Mouse (Mus musculus) hindbrain, embryonic 16.5 days (tissue): ENCODE results near the gene Zfhx2. TPM values are rescaled to one million over a fixed set of nuclear protein-coding genes. Genes with fewer than 3 reads are reported as not detected.

Experiments
- ATAC-seq: fragments of 200-750 bp; cut with Nextera tagmentation; 2 replicates; pipeline ENCODE4 v1.8.0; 2017; ENCODE audit warnings: moderate TSS enrichment, moderate library complexity
- H3K27ac ChIP-seq: fragments of 300-500 bp; sonication (generic); 2 replicates; pipeline ENCODE4 v1.5.1; 2014; ENCODE audit warnings: low read depth, mild to moderate bottlenecking, control low read depth, low read length, moderate library complexity
- H3K27me3 ChIP-seq: fragments of 300-500 bp; sonication (generic); replicated peaks from 2 replicates; pipeline ENCODE4 v1.6.1; 2014; ENCODE audit warnings: low read length; ENCODE audit not compliant: control insufficient read depth, insufficient read depth
- H3K36me3 ChIP-seq: fragments of 300-500 bp; sonication (generic); 2 replicates; pipeline ENCODE4 v1.6.1; 2014; ENCODE audit warnings: mild to moderate bottlenecking, low read length, moderate library complexity, mixed read lengths; ENCODE audit not compliant: control insufficient read depth, insufficient read depth
- H3K4me1 ChIP-seq: fragments of 300-500 bp; sonication (generic); 2 replicates; pipeline ENCODE4 v1.6.1; 2014; ENCODE audit warnings: low read depth, low read length; ENCODE audit not compliant: control insufficient read depth, insufficient read depth
- H3K4me2 ChIP-seq: fragments of 300-500 bp; sonication (generic); 2 replicates; pipeline ENCODE4 v1.6.1; 2014; ENCODE audit warnings: mild to moderate bottlenecking, low read length, control low read depth, moderate library complexity
- H3K4me3 ChIP-seq: fragments of 300-500 bp; sonication (generic); 2 replicates; pipeline ENCODE4 v1.5.1; 2014; ENCODE audit warnings: mild to moderate bottlenecking, low read length, control low read depth, moderate library complexity
- H3K9ac ChIP-seq: fragments of 300-500 bp; sonication (generic); 2 replicates; pipeline ENCODE4 v1.6.1; 2014; ENCODE audit warnings: low read depth, mild to moderate bottlenecking, control low read depth, low read length, moderate library complexity
- H3K9me3 ChIP-seq: fragments of 300-500 bp; sonication (generic); 2 replicates; pipeline ENCODE4 v1.6.1; 2014; ENCODE audit warnings: mild to moderate bottlenecking, low read length, moderate library complexity; ENCODE audit not compliant: control insufficient read depth
- WGBS: fragments of 180-500 bp; shearing (Covaris S2); extraction: QIAGEN DNeasy Blood & Tissue Kit; methylation state at CpG from one replicate; pipeline ENCODE4 v1.1.7; 2014; 5-methylcytosine and 5-hydroxymethylcytosine counted together
- polyA plus RNA-seq: library from polyadenylated mRNA; unstranded; fragments of >200 nt; fragmentation: Nextera tagmentation; extraction: Ambion mirVana; gene quantifications from 2 replicates; pipeline ENCODE4 v1.2.1, GENCODE M21; 2015

The Zfhx2 gene
- polyA plus RNA-seq, 1 experiment from 2014 or later = 18.4 TPM

DNA sequence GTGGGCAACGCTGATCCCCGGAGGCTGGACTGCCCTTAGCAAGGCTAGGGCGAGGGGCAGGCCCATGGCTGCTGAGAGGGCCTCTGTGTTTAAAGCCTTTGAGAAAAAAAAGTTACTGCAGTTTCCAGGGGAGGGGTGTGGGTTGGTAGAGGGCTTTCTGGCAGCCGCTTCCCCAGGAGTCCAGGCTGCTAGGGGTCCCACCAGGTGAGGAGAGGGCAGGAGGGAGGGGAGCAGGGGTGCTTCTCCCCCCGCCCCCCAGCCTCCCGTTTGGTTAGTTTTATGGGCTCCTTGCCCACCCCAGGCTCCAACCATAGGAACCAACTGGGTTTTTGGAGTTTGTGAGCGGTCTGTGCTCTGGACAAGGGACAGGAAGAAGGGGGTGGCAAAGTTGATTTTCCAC, 30.3 kb downstream of the Zfhx2 start:
- Histone ChIP-seq H3K4me3 (no peak overlapping the region), H3K4me2 (no peak overlapping the region), H3K27ac (no peak overlapping the region; the same call in 1 of the 2 replicates), H3K4me1 (peaks cover 41% of the 10 kb centered on the region), H3K9me3 (no peaks in the 10 kb centered on the region), H3K9ac (no peak overlapping the region), H3K36me3 (peaks cover 19% of the 10 kb centered on the region), H3K27me3 (no peaks in the 10 kb centered on the region)
- 50% methylated on average over 7 of the region's 7 CpGs for WGBS
- ATAC-seq = peak; percentile 11; the same call in 1 of the 2 replicates

DNA sequence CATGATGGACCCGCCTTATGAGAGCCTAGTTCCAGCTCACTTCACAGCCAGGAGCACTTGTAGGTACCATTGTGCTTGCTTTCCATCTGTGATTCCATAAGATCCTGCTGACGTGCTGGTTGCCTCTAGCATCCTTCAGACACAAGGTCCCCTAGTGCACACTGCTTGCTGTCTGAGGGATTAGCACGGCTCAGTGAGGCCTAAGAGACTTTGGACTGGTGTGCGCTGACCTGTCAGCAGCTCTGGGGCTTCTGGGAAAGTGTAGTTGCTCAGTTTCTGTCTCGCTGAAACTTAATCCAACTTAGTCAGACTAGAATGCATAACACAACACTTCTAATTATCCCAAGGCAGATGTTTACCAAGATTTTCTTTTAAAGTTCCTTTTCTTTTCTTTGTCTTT, 32.2 kb downstream of the Zfhx2 start:
- Histone ChIP-seq H3K4me1 (peaks cover 54% of the 10 kb centered on the region), H3K27me3 (no peaks in the 10 kb centered on the region), H3K9ac (no peak overlapping the region; the same call in 1 of the 2 replicates), H3K27ac (no peak overlapping the region), H3K36me3 (peaks cover 3% of the 10 kb centered on the region), H3K4me3 (no peak overlapping the region), H3K9me3 (no peaks in the 10 kb centered on the region), H3K4me2 (0 out of 2 replicates have a peak overlapping the region, but pooled peaks have one; percentile 1)
- ATAC-seq = no peak
- 60% methylated on average over 5 of the region's 5 CpGs for WGBS

DNA sequence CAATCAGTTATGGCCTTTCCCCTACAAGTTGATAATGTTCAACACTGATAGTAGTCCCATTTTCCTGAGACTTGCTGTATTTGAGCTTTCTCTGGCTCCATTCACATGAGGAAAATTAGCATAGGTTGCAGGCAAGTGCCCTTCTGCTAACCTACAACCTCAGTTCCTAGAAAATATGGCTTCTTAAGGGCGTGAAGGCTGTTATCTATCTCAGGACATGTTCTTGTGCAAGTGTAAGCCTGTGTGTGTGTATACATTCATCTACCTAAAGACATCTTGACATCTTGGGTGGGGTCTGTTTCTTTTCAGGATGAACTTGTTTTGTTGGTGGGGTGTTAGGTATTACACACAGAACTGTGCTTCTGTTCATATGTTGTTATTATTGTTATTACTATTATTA, 33.1 kb downstream of the Zfhx2 start:
- ATAC-seq = no peak
- H3K27ac ChIP-seq = no peak overlapping the region
- H3K9me3 ChIP-seq = no peaks in the 10 kb centered on the region
- 82% methylated on average over 1 of the region's 1 CpGs for WGBS
- H3K9ac ChIP-seq = no peak overlapping the region
- no peak overlapping the region; the same call in 1 of the 2 replicates for H3K4me3 ChIP-seq
- no peaks in the 10 kb centered on the region; the same call in 1 of the 2 replicates for H3K36me3 ChIP-seq
- peaks cover 54% of the 10 kb centered on the region for H3K4me1 ChIP-seq
- H3K4me2 ChIP-seq = peak overlapping the region; percentile 16
- H3K27me3 ChIP-seq = no peaks in the 10 kb centered on the region

DNA sequence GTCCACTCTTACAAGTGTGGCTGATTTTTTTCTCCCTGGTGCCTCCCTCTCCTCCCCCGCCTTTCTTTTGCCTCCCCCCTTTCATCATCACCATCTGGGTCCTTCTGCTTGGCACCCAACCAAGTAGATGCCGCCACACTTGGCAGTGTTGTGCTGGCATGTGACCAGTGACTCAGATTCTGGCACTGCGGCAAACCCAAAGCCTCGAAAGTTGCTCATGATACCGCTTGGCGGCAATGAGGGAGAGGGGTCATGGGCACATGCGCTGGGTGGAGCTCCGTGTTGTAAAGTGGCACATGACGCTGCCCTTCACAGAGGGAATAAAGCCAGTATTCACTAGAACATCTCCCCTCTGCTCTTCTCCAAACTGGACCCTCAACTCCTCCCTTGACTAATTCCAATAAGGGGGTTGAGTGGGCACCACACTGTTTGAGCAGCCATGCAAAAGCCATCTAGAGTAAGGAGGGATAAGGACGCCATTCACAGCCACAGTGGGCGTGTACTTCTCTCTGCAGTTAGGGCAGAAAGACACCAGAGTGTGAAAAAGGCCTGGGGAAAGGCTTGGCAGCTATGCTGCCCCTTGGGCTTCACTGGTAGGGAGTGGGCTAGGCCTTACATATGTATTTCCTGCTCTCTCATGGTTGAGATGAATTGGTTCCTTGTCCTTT, 36.8 kb downstream of the Zfhx2 start:
- H3K9me3 ChIP-seq = no peaks in the 10 kb centered on the region
- WGBS = 46% methylated on average over 11 of the region's 11 CpGs
- H3K9ac ChIP-seq = peak overlapping the region; percentile 4; the same call in 1 of the 2 replicates
- H3K27me3 ChIP-seq = no peaks in the 10 kb centered on the region
- H3K4me3 ChIP-seq = peak overlapping the region; percentile 42
- peak overlapping the region; percentile 61 for H3K4me2 ChIP-seq
- peaks cover 40% of the 10 kb centered on the region for H3K4me1 ChIP-seq
- peak; percentile 54 for ATAC-seq
- H3K36me3 ChIP-seq = no peaks in the 10 kb centered on the region
- H3K27ac ChIP-seq = peak overlapping the region; percentile 97

DNA sequence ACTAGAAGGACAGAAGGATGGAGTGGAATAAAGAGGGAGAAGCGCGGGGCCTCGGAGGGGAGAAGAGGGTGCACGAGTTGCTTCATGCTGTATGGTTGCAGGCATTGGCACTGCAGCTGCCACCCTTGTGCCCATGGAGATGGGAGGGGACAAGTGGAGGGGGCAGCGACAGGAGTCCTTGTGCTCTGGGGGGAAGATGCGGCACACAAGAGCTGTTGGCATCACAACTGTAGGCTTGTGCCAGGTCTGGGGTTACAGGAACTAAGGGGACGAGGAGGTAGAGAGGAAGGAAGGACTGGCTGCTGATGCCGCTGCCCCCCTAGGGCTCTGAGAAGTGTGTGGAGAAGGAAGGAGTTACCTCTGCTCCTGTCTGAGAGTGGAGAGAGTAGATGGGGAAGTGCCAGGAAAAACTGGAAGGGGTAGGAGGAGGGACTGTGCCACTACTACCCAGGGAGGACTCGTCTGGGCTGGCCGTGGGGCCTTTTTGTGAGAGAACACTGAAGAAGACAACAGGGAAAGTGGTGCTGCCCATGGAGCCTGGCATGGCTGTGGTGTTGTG, 37.9 kb downstream of the Zfhx2 start:
- H3K9me3 ChIP-seq = no peaks in the 10 kb centered on the region
- peak overlapping the region; percentile 97 for H3K27ac ChIP-seq
- peak; percentile 55 for ATAC-seq
- no peaks in the 10 kb centered on the region for H3K27me3 ChIP-seq
- peak overlapping the region; percentile 68 for H3K9ac ChIP-seq
- peaks cover 35% of the 10 kb centered on the region for H3K4me1 ChIP-seq
- WGBS = 34% methylated on average over 10 of the region's 10 CpGs
- H3K4me3 ChIP-seq = peak overlapping the region; percentile 42
- peak overlapping the region; percentile 61 for H3K4me2 ChIP-seq
- no peaks in the 10 kb centered on the region for H3K36me3 ChIP-seq

DNA sequence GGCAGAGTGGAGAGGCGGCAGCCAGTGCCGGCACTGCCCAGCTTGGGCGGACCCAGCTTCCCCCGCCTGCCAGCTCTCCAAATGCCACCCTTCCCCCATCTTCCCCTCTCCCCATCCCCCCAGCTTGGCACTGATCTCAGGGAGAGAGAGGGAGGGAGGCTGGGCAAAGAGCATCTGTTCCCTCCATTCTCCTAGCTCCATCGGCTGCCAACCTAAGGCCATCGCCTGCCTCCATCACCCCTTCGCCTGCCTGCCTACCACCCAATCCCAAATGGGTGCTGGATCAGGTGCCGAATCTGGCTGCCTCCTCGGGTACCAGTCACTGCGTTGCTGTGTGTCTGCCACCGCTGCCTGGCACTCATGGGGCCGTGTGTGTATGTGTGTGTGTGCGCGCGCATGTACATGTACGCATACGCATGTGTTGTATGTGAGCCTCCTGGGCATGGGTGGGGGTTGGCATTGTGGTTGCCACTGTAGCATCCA, 38.4 kb downstream of the Zfhx2 start:
- Histone ChIP-seq H3K27me3 (no peaks in the 10 kb centered on the region), H3K27ac (peak overlapping the region; percentile 97), H3K4me2 (peak overlapping the region; percentile 61), H3K4me1 (peaks cover 31% of the 10 kb centered on the region), H3K9me3 (no peaks in the 10 kb centered on the region), H3K4me3 (peak overlapping the region; percentile 42), H3K9ac (peak overlapping the region; percentile 68), H3K36me3 (no peaks in the 10 kb centered on the region)
- ATAC-seq = peak; percentile 83
- WGBS = 47% methylated on average over 17 of the region's 17 CpGs

DNA sequence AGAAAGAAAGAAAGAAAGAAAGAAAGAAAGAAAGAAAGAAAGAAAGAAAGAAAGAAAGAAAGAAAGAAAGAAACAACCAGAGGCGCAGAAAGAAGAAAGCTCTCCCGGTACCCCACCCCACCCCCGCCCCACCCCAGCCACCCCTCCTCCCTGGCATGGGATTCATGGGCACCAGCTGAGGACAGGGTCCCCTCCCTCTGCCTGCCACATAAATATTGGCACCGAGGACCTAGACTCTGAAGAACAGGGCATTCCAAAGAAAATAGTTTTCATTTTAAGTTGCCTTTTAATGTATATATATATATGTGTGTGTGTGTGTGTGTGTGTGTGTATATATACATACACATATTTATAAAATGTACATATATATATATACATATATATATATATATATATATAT, 39.1 kb downstream of the Zfhx2 start:
- H3K27me3 ChIP-seq = no peaks in the 10 kb centered on the region
- no peaks in the 10 kb centered on the region for H3K9me3 ChIP-seq
- peaks cover 24% of the 10 kb centered on the region for H3K4me1 ChIP-seq
- H3K36me3 ChIP-seq = no peaks in the 10 kb centered on the region
- peak overlapping the region; percentile 97 for H3K27ac ChIP-seq
- 46% methylated on average over 4 of the region's 4 CpGs for WGBS
- peak overlapping the region; percentile 42 for H3K4me3 ChIP-seq
- peak overlapping the region; percentile 61 for H3K4me2 ChIP-seq
- H3K9ac ChIP-seq = peak overlapping the region; percentile 68
- no peak for ATAC-seq

DNA sequence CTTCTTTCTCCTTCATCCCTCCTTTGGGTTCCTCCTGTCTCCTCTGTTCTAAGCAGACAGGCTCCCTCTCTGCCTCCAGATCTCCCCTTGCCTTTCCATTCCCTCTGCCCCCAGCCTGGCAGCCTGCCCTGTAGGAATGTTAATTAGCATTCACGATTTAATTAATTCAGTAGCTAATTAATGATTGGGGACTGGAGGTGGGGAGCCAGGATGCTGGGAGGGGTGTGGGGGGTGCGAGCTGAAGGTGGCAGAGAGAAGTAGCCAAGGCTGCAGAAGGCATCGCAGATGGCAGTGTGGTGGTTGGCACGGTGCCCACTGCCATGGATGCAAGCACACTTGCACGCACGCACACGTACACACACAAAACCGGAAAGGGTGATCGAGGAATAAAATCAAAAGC, 39.6 kb downstream of the Zfhx2 start:
- Histone ChIP-seq H3K9me3 (no peaks in the 10 kb centered on the region), H3K4me1 (peaks cover 24% of the 10 kb centered on the region), H3K36me3 (no peaks in the 10 kb centered on the region), H3K27me3 (no peaks in the 10 kb centered on the region), H3K4me2 (peak overlapping the region; percentile 61), H3K9ac (no peak overlapping the region), H3K4me3 (0 out of 2 replicates have a peak overlapping the region, but pooled peaks have one; percentile 4), H3K27ac (peak overlapping the region; percentile 65)
- WGBS = 34% methylated on average over 9 of the region's 9 CpGs
- peak; percentile 46 for ATAC-seq

DNA sequence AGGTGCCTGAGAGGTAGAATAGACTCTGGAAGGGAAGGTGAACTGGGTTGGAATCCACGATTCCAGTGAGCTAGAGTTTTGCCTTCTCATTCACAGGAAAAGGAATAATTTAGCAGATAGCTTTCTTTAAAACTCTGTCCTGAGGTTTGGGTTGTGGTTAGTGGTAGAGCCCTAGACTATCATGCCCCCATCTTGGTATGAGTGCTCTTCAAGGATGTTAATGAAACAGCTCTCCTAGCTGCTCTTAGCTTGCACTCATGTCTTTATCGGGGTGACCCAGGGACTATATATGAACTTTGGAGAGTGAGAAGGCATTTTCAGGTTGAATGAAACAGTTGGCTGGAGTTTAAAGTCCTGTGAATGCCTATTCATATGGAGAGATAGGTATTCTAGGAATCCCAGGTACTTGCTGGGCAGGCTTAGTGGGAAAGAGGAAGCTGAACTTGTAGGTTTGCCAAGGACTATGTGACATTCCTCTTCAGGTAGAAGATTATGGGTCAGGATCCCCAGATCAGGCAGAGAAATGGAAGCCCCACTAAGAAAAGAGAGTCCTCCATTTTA, 44.1 kb downstream of the Zfhx2 start:
- WGBS = 81% methylated on average over 2 of the region's 2 CpGs
- Histone ChIP-seq H3K9me3 (no peaks in the 10 kb centered on the region), H3K4me1 (peaks cover 6% of the 10 kb centered on the region)

More for the DNA sequence above, 44.1 kb downstream of the Zfhx2 start:
- Histone ChIP-seq H3K9ac (no peak overlapping the region), H3K27ac (no peak overlapping the region), H3K27me3 (no peaks in the 10 kb centered on the region), H3K36me3 (no peaks in the 10 kb centered on the region), H3K4me3 (no peak overlapping the region), H3K4me2 (no peak overlapping the region)
- no peak for ATAC-seq
